Mouse (Mus musculus): ENCODE measurements around the gene 2010111I01Rik. TPM values are rescaled to one million over a fixed set of nuclear protein-coding genes. Genes with fewer than 3 reads are reported as not detected.

The 2010111I01Rik gene
- total and polyA plus RNA-seq, 3 experiments, result 13.3 to 19.8 (median 14.4) TPM

DNA sequence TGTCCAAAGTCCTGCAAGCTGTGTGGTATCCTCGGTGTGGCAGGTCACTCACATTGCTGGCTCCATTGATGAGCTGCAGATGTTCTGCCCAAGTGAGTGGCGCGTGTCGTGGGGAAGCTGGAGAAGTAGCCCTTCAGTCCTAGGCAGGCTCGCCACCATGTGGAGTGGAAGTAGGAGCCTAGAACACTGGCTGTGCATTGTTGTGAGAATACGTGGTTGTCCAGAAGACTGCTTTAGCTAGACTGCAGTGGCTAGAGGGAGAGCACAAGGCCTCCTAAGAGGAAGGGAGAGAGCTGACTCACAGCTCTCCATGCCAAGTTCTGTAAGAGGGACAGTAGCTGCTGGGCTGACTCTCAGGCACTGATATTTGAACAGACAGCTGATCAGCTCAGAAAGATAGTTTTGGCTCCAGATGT, 293.5 kb downstream of the 2010111I01Rik start:
- Histone ChIP-seq H3K27me3 (replicated peaks) (no peaks in the 10 kb centered on the region), H3K4me1 (ENCODE audit: control insufficient read depth in 1 of 2, insufficient read depth in 2 of 2) (peaks cover 10 to 31% of the 10 kb centered on the region in 2 experiments), H3K27ac (ENCODE audit: insufficient read depth, low read depth) (no peak overlapping the region), H3K36me3 (replicated peaks in 1 of 2; ENCODE audit: control insufficient read depth in 1 of 2, insufficient read depth in 1 of 2, low read length in 1 of 2) (peaks cover 7 to 66% of the 10 kb centered on the region in 2 experiments), H3K79me2 (replicated peaks; ENCODE audit: control insufficient read depth, extremely low read depth, insufficient read depth, poor library complexity, severe bottlenecking) (no peaks in the 10 kb centered on the region; the same call in 1 of the 2 replicates), H3K9ac (ENCODE audit: insufficient read depth, low read depth) (no peak overlapping the region), H3K4me2 (ENCODE audit: insufficient read depth, low read depth, poor library complexity, severe bottlenecking) (no peak overlapping the region), H3K9me3 (replicated peaks; ENCODE audit: low read length) (no peaks in the 10 kb centered on the region), H3K4me3 (replicated peaks in 1 of 3; ENCODE audit: low read depth in 2 of 3, low read length in 2 of 3, poor library complexity in 1 of 3) (no peak overlapping the region)
- dilution Hi-C loops (cut with MboI; ENCODE audit: extremely low pct_ligation_motif_present, extremely low pct_unique_long_range_greater_than_20kb, low sequenced_read_pairs), result no loop called here
- in situ Hi-C loops (cut with MboI; ENCODE audit: low pct_ligation_motif_present, low pct_unique_long_range_greater_than_20kb, low sequenced_read_pairs), result no loop called here
- no peak for DNase-seq (ENCODE audit: extremely low read depth)
- TF ChIP-seq IRF4 (IDR thresholded peaks at IDR 0.05; ENCODE audit: low read depth, low read length) (no peak), MEF2A (IDR thresholded peaks at IDR 0.05; ENCODE audit: borderline replicate concordance, low read depth, low read length) (no peak), NRF1 (IDR thresholded peaks at IDR 0.05; ENCODE audit: low read depth, low read length) (no peak), USF2 (conservative IDR thresholded peaks at IDR 0.05; ENCODE audit: low read depth, low read length) (no peak), TCF12 (IDR thresholded peaks at IDR 0.05; ENCODE audit: low read depth, low read length) (no peak)

DNA sequence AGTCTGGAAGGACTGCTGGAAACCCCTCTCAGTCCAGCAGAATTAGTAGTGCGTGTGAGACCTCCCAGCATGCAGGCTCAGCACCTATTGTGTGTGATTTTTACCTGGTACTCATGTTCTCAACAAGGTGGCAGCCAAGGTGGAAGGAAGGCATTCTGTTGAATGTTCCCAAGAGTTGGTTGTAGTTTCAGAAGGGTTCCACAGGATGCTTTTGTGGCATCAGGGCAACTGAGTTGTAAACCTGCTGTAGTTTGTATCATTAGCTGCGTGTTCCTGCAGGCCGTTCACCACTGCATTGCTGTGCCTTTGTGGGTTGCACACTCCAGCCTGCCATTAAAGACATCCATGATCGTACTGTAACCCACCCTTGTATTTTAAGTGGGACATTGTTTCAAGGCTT, 294.0 kb downstream of the 2010111I01Rik start:
- peaks cover 5 to 26% of the 10 kb centered on the region in 2 experiments for H3K4me1 ChIP-seq (ENCODE audit: control insufficient read depth in 1 of 2, insufficient read depth in 2 of 2)

GRCm38 (mm10) chr13:63260133-63260532, 295.4 kb downstream of the 2010111I01Rik start:
- Histone ChIP-seq H3K4me1 (ENCODE audit: control insufficient read depth in 1 of 2, insufficient read depth in 2 of 2) (peaks cover 0 to 12% of the 10 kb centered on the region in 2 experiments; a peak in 2 of 4 replicates), H3K79me2 (replicated peaks; ENCODE audit: control insufficient read depth, extremely low read depth, insufficient read depth, poor library complexity, severe bottlenecking) (no peaks in the 10 kb centered on the region; the same call in 1 of the 2 replicates), H3K4me3 (replicated peaks in 1 of 3; ENCODE audit: low read depth in 2 of 3, low read length in 2 of 3, poor library complexity in 1 of 3) (no peak overlapping the region), H3K27me3 (replicated peaks) (no peaks in the 10 kb centered on the region), H3K36me3 (replicated peaks in 1 of 2; ENCODE audit: control insufficient read depth in 1 of 2, insufficient read depth in 1 of 2, low read length in 1 of 2) (peaks cover 7 to 67% of the 10 kb centered on the region in 2 experiments), H3K4me2 (ENCODE audit: insufficient read depth, low read depth, poor library complexity, severe bottlenecking) (no peak overlapping the region), H3K27ac (ENCODE audit: insufficient read depth, low read depth) (no peak overlapping the region), H3K9ac (ENCODE audit: insufficient read depth, low read depth) (no peak overlapping the region), H3K9me3 (replicated peaks; ENCODE audit: low read length) (no peaks in the 10 kb centered on the region)
- no peak for TF ChIP-seq MYC (IDR thresholded peaks at IDR 0.05; ENCODE audit: low read depth, low read length)
- no peak for TF ChIP-seq ZKSCAN1 (IDR thresholded peaks at IDR 0.05; ENCODE audit: borderline replicate concordance, low read depth, low read length)
- TF ChIP-seq CHD1 (IDR thresholded peaks at IDR 0.05; ENCODE audit: low read depth, low read length), result no peak
- no peak for TF ChIP-seq ELF1 (IDR thresholded peaks at IDR 0.05; ENCODE audit: low read depth, low read length)
- no peak for TF ChIP-seq SMC3 (IDR thresholded peaks at IDR 0.05; ENCODE audit: low read depth, low read length)
- TF ChIP-seq SIN3A (IDR thresholded peaks at IDR 0.05; ENCODE audit: low read length), result no peak
- TF ChIP-seq MAZ (IDR thresholded peaks at IDR 0.05; ENCODE audit: low read depth, low read length), result no peak
- TF ChIP-seq USF2 (conservative IDR thresholded peaks at IDR 0.05; ENCODE audit: low read depth, low read length), result no peak
- no peak for TF ChIP-seq NRF1 (IDR thresholded peaks at IDR 0.05; ENCODE audit: low read depth, low read length)
- TF ChIP-seq KAT2A (IDR thresholded peaks at IDR 0.05; ENCODE audit: insufficient replicate concordance, low read length), result no peak
- TF ChIP-seq RAD21 (IDR thresholded peaks at IDR 0.05; ENCODE audit: low read depth, low read length), result no peak
- no peak for TF ChIP-seq BHLHE40 (IDR thresholded peaks at IDR 0.05; ENCODE audit: low read depth, low read length)
- no peak for TF ChIP-seq MXI1 (IDR thresholded peaks at IDR 0.05; ENCODE audit: low read depth, low read length)
- no peak for TF ChIP-seq RCOR1 (conservative IDR thresholded peaks at IDR 0.05; ENCODE audit: low read depth, low read length)
- no peak for TF ChIP-seq ETS1 (conservative IDR thresholded peaks at IDR 0.05; ENCODE audit: low read depth, low read length)
- no peak for TF ChIP-seq TBP (conservative IDR thresholded peaks at IDR 0.05; ENCODE audit: low read depth, low read length)
- TF ChIP-seq ZNF384 (IDR thresholded peaks at IDR 0.05; ENCODE audit: low read depth, low read length), result no peak
- no peak for TF ChIP-seq JUN (IDR thresholded peaks at IDR 0.05; ENCODE audit: insufficient read depth, low read depth, low read length)
- TF ChIP-seq UBTF (IDR thresholded peaks at IDR 0.05; ENCODE audit: low read depth, low read length), result no peak
- dilution Hi-C loops (cut with MboI; ENCODE audit: extremely low pct_ligation_motif_present, extremely low pct_unique_long_range_greater_than_20kb, low sequenced_read_pairs), result no loop called here
- in situ Hi-C loops (cut with MboI; ENCODE audit: low pct_ligation_motif_present, low pct_unique_long_range_greater_than_20kb, low sequenced_read_pairs), result no loop called here
- DNase-seq (ENCODE audit: extremely low read depth), result no peak

More for the DNA sequence above, 294.0 kb downstream of the 2010111I01Rik start:
- H3K9me3 ChIP-seq (replicated peaks; ENCODE audit: low read length), result no peaks in the 10 kb centered on the region
- no peak for DNase-seq (ENCODE audit: extremely low read depth)
- in situ Hi-C loops (cut with MboI; ENCODE audit: low pct_ligation_motif_present, low pct_unique_long_range_greater_than_20kb, low sequenced_read_pairs), result no loop called here
- H3K4me3 ChIP-seq (replicated peaks in 1 of 3; ENCODE audit: low read depth in 2 of 3, low read length in 2 of 3, poor library complexity in 1 of 3), result no peak overlapping the region
- no peak overlapping the region for H3K27ac ChIP-seq (ENCODE audit: insufficient read depth, low read depth)
- no peak overlapping the region for H3K9ac ChIP-seq (ENCODE audit: insufficient read depth, low read depth)
- H3K79me2 ChIP-seq (replicated peaks; ENCODE audit: control insufficient read depth, extremely low read depth, insufficient read depth, poor library complexity, severe bottlenecking), result no peaks in the 10 kb centered on the region; the same call in 1 of the 2 replicates
- dilution Hi-C loops (cut with MboI; ENCODE audit: extremely low pct_ligation_motif_present, extremely low pct_unique_long_range_greater_than_20kb, low sequenced_read_pairs), result no loop called here
- no peak overlapping the region for H3K4me2 ChIP-seq (ENCODE audit: insufficient read depth, low read depth, poor library complexity, severe bottlenecking)
- TF ChIP-seq MAX (IDR thresholded peaks at IDR 0.05; ENCODE audit: low read length) (no peak), NRF1 (IDR thresholded peaks at IDR 0.05; ENCODE audit: low read depth, low read length) (no peak), ETS1 (conservative IDR thresholded peaks at IDR 0.05; ENCODE audit: low read depth, low read length) (no peak), MXI1 (IDR thresholded peaks at IDR 0.05; ENCODE audit: low read depth, low read length) (no peak), RCOR1 (conservative IDR thresholded peaks at IDR 0.05; ENCODE audit: low read depth, low read length) (no peak), UBTF (IDR thresholded peaks at IDR 0.05; ENCODE audit: low read depth, low read length) (no peak), EP300 (IDR thresholded peaks at IDR 0.05; ENCODE audit: low read length) (no peak)
- no peaks in the 10 kb centered on the region for H3K27me3 ChIP-seq (replicated peaks)
- H3K36me3 ChIP-seq (replicated peaks in 1 of 2; ENCODE audit: control insufficient read depth in 1 of 2, insufficient read depth in 1 of 2, low read length in 1 of 2), result peaks cover 7 to 71% of the 10 kb centered on the region in 2 experiments

Measured in CH12.LX (cell line).